Mouse (Mus musculus): Measurements from ENCODE around the gene Fcnb.

DNA sequence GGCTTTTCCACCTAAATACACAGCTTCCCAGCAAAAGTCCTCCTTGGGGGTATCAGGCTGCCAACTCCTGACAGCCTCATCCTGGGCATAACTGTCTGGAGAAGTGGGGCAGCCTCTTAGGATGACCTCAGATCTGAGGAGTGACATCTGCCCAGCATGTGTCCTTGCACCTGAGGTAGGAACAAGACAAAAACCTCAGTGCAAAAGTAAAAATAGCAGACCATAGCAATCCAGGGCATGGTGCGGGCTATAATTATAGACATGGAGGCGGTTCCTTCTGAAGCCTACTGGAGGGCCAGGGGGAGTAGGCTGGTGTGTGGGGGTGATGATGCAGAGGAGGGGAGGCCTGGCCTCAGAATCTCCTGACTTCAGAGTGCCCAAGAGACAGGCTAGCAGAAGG lies 39.2 kb upstream of the Fcnb start:
- TF ChIP-seq GATA1 (IDR thresholded peaks at IDR 0.05; ENCODE audit: low read length) (no peak), TAL1 (IDR thresholded peaks at IDR 0.05; ENCODE audit: low read length) (no peak)

Data from erythroblast, embryonic 14.5 days (primary cell).